Mouse (Mus musculus) forebrain, postnatal 0 days (tissue): ENCODE results near the gene Zfp748. TPM values are rescaled to one million over a fixed set of nuclear protein-coding genes. Genes with fewer than 3 reads are reported as not detected.

ENCODE experiments used
- ATAC-seq: fragments of 200-750 bp; cut with Nextera tagmentation; 2 replicates; pipeline ENCODE4 v1.8.0; 2017; ENCODE audit warnings: mild to moderate bottlenecking, moderate library complexity
- DNase-seq: peaks from one replicate; pipeline ENCODE4 v3.0.0-alpha.2; 2015
- H3K27ac ChIP-seq: fragments of 300-500 bp; sonication (generic); 2 replicates; pipeline ENCODE4 v1.5.1; 2014; ENCODE audit warnings: low read depth, mild to moderate bottlenecking, antibody characterized with exemption, low read length, moderate library complexity, mixed read lengths
- H3K27me3 ChIP-seq: fragments of 300-500 bp; sonication (generic); 2 replicates; pipeline ENCODE4 v1.6.1; 2014; ENCODE audit warnings: mild to moderate bottlenecking, low read length, mixed read lengths; ENCODE audit not compliant: insufficient read depth
- H3K36me3 ChIP-seq: fragments of 300-500 bp; sonication (generic); 2 replicates; pipeline ENCODE4 v1.6.1; 2014; ENCODE audit warnings: mild to moderate bottlenecking, moderate library complexity; ENCODE audit not compliant: insufficient read depth
- H3K4me1 ChIP-seq: fragments of 300-500 bp; sonication (generic); 2 replicates; pipeline ENCODE4 v1.6.1; 2014; ENCODE audit warnings: antibody characterized with exemption; ENCODE audit not compliant: insufficient read depth
- H3K4me2 ChIP-seq: fragments of 300-500 bp; sonication (generic); 2 replicates; pipeline ENCODE4 v1.6.1; 2014; ENCODE audit warnings: low read depth, mild to moderate bottlenecking, moderate library complexity
- H3K4me3 ChIP-seq: fragments of 300-500 bp; sonication (generic); 2 replicates; pipeline ENCODE4 v1.5.1; 2014; ENCODE audit warnings: low read depth, low read length, mixed read lengths
- H3K9ac ChIP-seq: fragments of 300-500 bp; sonication (generic); 2 replicates; pipeline ENCODE4 v1.6.1; 2014; ENCODE audit warnings: mild to moderate bottlenecking
- H3K9me3 ChIP-seq: fragments of 300-500 bp; sonication (generic); 2 replicates; pipeline ENCODE4 v1.6.1; 2016; ENCODE audit warnings: low read length
- CTCF ChIP-seq: sonication (generic); IDR thresholded peaks from 2 replicates; pipeline ENCODE4 v1.5.1; 2016; ENCODE audit warnings: antibody characterized with exemption, control low read depth, low read depth
- WGBS: fragments of 180-500 bp; shearing (Covaris S2); extraction: QIAGEN DNeasy Blood & Tissue Kit; methylation state at CpG from one replicate; pipeline ENCODE4 v1.1.7; 2014; 5-methylcytosine and 5-hydroxymethylcytosine counted together
- polyA plus RNA-seq: library from polyadenylated mRNA; unstranded; fragments of >200 nt; fragmentation: Nextera tagmentation; extraction: Ambion mirVana; gene quantifications from 2 replicates; pipeline ENCODE4 v1.2.1, GENCODE M21; 2015
- total RNA-seq: library from RNA; depleted of rRNA; stranded (reverse); fragments of >200 nt; gene quantifications from 2 replicates; pipeline ENCODE4 v1.2.3, GENCODE M21; 2014; rRNA removed

Gene Zfp748
- total and polyA plus RNA-seq, 2 experiments from 2014 or later: 6.8 to 19.3 TPM

DNA sequence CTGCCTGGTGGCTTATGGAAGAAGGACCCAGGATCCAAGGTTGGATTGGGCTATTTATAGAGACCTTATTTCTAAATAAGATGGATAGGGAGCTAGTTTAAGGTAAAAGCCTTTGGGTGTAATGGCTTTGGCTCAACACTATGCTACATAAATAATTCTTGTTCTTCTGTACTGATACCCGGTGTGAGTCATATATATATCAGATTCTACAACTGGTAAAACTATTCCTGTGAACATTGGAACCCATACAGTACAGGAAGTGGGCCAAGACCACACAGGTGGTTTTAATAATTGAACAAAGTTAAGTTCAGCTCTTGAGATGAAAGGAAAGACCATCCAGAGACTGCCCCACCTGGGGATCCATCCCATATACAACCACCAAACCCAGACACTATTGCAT, 52.7 kb downstream of the Zfp748 start:
- 0 out of 2 replicates have a peak, but pooled peaks cover 7% of the 10 kb centered on the region for H3K4me1 ChIP-seq
- DNase-seq (no peak), ATAC-seq (no peak)
- H3K27me3 ChIP-seq: no peaks in the 10 kb centered on the region
- H3K4me2 ChIP-seq: no peak overlapping the region
- no peaks in the 10 kb centered on the region for H3K9me3 ChIP-seq
- H3K27ac ChIP-seq: no peak overlapping the region
- WGBS: 93% methylated on average over 1 of the region's 1 CpGs
- no peak overlapping the region for H3K9ac ChIP-seq
- no peaks in the 10 kb centered on the region for H3K36me3 ChIP-seq
- TF ChIP-seq CTCF: no peak; the same call in 1 of the 2 replicates
- no peak overlapping the region for H3K4me3 ChIP-seq

DNA sequence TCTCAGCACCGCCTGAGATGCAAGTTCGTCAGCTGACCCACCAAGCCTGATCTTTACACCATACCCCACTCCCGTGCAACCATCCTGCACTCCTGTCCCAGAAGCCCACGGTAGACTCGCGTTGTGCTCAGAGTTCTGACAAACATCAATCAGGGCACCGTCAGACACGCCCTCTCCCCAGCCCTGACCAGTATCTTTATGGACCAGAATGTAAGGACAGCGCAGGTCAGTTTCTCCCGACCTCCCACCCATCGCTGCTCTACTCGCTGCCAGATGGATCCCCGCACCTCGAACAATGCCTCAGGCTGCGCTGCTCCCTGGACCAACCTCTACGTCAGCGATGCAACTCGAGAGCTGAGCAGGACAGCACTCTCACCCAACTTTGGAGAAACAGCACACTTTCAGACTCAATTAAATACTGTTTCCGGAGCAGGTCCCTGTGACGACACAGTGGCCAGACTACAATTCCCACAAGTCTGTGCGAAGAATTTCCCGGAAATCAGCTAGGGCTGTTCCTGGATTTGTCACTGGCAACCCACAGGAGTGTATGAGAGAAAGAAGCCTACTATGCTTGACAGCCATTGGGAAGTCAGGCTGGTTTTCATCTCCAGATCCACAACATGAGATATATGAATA, 53.4 kb downstream of the Zfp748 start, which contains the start of gene Zfp58:
Gene Zfp58 (minus strand): TSS at position 472 of the 636 bp plus-strand sequence.
- ATAC-seq (peak; percentile 99), DNase-seq (peak; percentile 88)
- Histone ChIP-seq H3K4me3 (peak within 1 kb of the TSS; percentile 71), H3K9ac (peak within 1 kb of the TSS; percentile 52), H3K36me3 (no peaks in the 10 kb centered on the region), H3K27me3 (no peaks in the 10 kb centered on the region), H3K9me3 (no peaks in the 10 kb centered on the region), H3K4me1 (0 out of 2 replicates have a peak, but pooled peaks cover 7% of the 10 kb centered on the region), H3K27ac (no peak within 1 kb of the TSS), H3K4me2 (peak within 1 kb of the TSS; percentile 83)
- under 1% methylated on average over 22 of the region's 22 CpGs for WGBS
- no peak for TF ChIP-seq CTCF

DNA sequence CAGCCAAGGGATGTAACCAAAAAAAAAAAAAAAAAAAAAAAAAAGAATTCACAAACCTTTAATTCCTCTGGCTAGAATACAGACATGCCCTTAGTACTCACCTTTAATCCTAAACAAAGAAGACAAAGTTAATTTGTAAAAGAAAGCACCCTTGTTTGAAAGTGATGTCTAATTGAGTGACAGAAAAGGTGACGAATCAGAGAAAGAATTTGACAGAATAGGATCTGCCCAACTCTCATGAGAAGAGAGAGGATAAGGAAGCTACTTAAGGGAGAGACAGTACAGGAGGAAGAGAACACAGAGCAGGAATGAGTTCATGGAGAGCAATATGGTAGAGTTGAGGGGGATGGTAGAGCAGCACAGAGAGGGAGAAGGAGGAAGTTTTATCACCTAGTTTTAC, 58.0 kb downstream of the Zfp748 start:
- Histone ChIP-seq H3K27ac (no peak overlapping the region), H3K9me3 (peaks cover 18% of the 10 kb centered on the region), H3K27me3 (no peaks in the 10 kb centered on the region), H3K4me3 (no peak overlapping the region), H3K4me2 (no peak overlapping the region), H3K4me1 (0 out of 2 replicates have a peak, but pooled peaks cover 7% of the 10 kb centered on the region), H3K36me3 (peaks cover 34% of the 10 kb centered on the region), H3K9ac (no peak overlapping the region)
- DNase-seq (no peak), ATAC-seq (no peak)
- WGBS: 93% methylated on average over 1 of the region's 1 CpGs
- no peak for TF ChIP-seq CTCF

Other genes starting within 250 kb of the Zfp748 start
- gene Zfp457, start 247.3 kb downstream of the Zfp748 start, total RNA-seq: 0.81 and 1.5 TPM in 2 replicates
- 0.31 and 0.41 TPM in 2 replicates for gene Zfp457, start 247.3 kb downstream of the Zfp748 start, polyA plus RNA-seq
- gene Zfp595, start 221.3 kb downstream of the Zfp748 start, total RNA-seq: 3.0 and 3.2 TPM in 2 replicates
- gene Zfp595, start 221.3 kb downstream of the Zfp748 start, polyA plus RNA-seq: 0.50 and 0.54 TPM in 2 replicates
- not detected in 2 replicates for gene Gm28044, start 193.3 kb downstream of the Zfp748 start, total RNA-seq
- gene Gm28044, start 193.3 kb downstream of the Zfp748 start, polyA plus RNA-seq: not detected in 2 replicates
- 1.2 and 2.0 TPM in 2 replicates for gene Zfp953, start 193.2 kb downstream of the Zfp748 start, total RNA-seq
- 0.19 and 0.39 TPM in 2 replicates for gene Zfp953, start 193.2 kb downstream of the Zfp748 start, polyA plus RNA-seq
- gene Gm28041, start 178.1 kb downstream of the Zfp748 start, total RNA-seq: not detected in 2 replicates
- gene Gm28041, start 178.1 kb downstream of the Zfp748 start, polyA plus RNA-seq: not detected in 2 replicates
- 0.57 and 1.1 TPM in 2 replicates for gene Zfp456, start 178.0 kb downstream of the Zfp748 start, total RNA-seq
- gene Zfp456, start 178.0 kb downstream of the Zfp748 start, polyA plus RNA-seq: 0.18 and 0.23 TPM in 2 replicates
- gene Zfp429, start 154.0 kb downstream of the Zfp748 start, total RNA-seq: 2.4 and 12.1 TPM in 2 replicates
- 1.1 and 1.6 TPM in 2 replicates for gene Zfp429, start 154.0 kb downstream of the Zfp748 start, polyA plus RNA-seq
- 1.9 and 2.1 TPM in 2 replicates for gene Zfp459, start 132.4 kb downstream of the Zfp748 start, total RNA-seq
- gene Zfp459, start 132.4 kb downstream of the Zfp748 start, polyA plus RNA-seq: 0.53 and 0.71 TPM in 2 replicates
- gene Zfp874a, start 102.2 kb downstream of the Zfp748 start, total RNA-seq: 10.0 and 12.8 TPM in 2 replicates
- gene Zfp874a, start 102.2 kb downstream of the Zfp748 start, polyA plus RNA-seq: 3.6 and 4.7 TPM in 2 replicates
- gene Zfp874b, start 69.6 kb downstream of the Zfp748 start, total RNA-seq: 9.3 and 17.5 TPM in 2 replicates
- 2.3 TPM in 2 replicates for gene Zfp874b, start 69.6 kb downstream of the Zfp748 start, polyA plus RNA-seq
- 4.9 and 9.2 TPM in 2 replicates for gene Zfp58, start 53.3 kb downstream of the Zfp748 start, total RNA-seq
- gene Zfp58, start 53.3 kb downstream of the Zfp748 start, polyA plus RNA-seq: 3.6 and 4.9 TPM in 2 replicates
- gene Gm26965, start 27.7 kb downstream of the Zfp748 start, total RNA-seq: 0.43 TPM in 1 of 2 replicates, not detected in the other
- 0.19 TPM in 1 of 2 replicates, not detected in the other for gene Gm26965, start 27.7 kb downstream of the Zfp748 start, polyA plus RNA-seq
- gene Zfp87, start 27.7 kb downstream of the Zfp748 start, total RNA-seq: 26.8 and 29.2 TPM in 2 replicates
- gene Zfp87, start 27.7 kb downstream of the Zfp748 start, polyA plus RNA-seq: 33.9 and 40.1 TPM in 2 replicates
- gene Zfp729b, start 55.9 kb upstream of the Zfp748 start, total RNA-seq: 17.9 and 18.9 TPM in 2 replicates
- gene Zfp729b, start 55.9 kb upstream of the Zfp748 start, polyA plus RNA-seq: 4.2 and 4.3 TPM in 2 replicates
- not detected in 2 replicates for gene Gm49345, start 83.9 kb upstream of the Zfp748 start, total RNA-seq
- gene Gm49345, start 83.9 kb upstream of the Zfp748 start, polyA plus RNA-seq: 1.7 and 2.2 TPM in 2 replicates
- 7.8 and 9.1 TPM in 2 replicates for gene Zfp729a, start 84.0 kb upstream of the Zfp748 start, total RNA-seq
- gene Zfp729a, start 84.0 kb upstream of the Zfp748 start, polyA plus RNA-seq: 2.6 and 3.1 TPM in 2 replicates
- gene Zfp738, start 133.2 kb upstream of the Zfp748 start, total RNA-seq: 18.6 and 20.5 TPM in 2 replicates
- gene Zfp738, start 133.2 kb upstream of the Zfp748 start, polyA plus RNA-seq: 5.9 and 7.5 TPM in 2 replicates
- gene Zfp65, start 175.3 kb upstream of the Zfp748 start, total RNA-seq: 23.5 and 24.1 TPM in 2 replicates
- 3.0 and 5.6 TPM in 2 replicates for gene Zfp65, start 175.3 kb upstream of the Zfp748 start, polyA plus RNA-seq
- 11.5 and 12.1 TPM in 2 replicates for gene Zfp85, start 201.4 kb upstream of the Zfp748 start, total RNA-seq
- 3.8 and 4.1 TPM in 2 replicates for gene Zfp85, start 201.4 kb upstream of the Zfp748 start, polyA plus RNA-seq
- 4.8 and 7.6 TPM in 2 replicates for gene Zfp493, start 225.9 kb upstream of the Zfp748 start, total RNA-seq
- gene Zfp493, start 225.9 kb upstream of the Zfp748 start, polyA plus RNA-seq: 1.1 and 1.3 TPM in 2 replicates